Mouse (Mus musculus): ENCODE measurements around the gene Dzip1. TPM values are rescaled to one million over a fixed set of nuclear protein-coding genes. Genes with fewer than 3 reads are reported as not detected.

The Dzip1 gene
- total RNA-seq, 2 experiments from 2014 or later, result 2.1 to 3.3 TPM

DNA sequence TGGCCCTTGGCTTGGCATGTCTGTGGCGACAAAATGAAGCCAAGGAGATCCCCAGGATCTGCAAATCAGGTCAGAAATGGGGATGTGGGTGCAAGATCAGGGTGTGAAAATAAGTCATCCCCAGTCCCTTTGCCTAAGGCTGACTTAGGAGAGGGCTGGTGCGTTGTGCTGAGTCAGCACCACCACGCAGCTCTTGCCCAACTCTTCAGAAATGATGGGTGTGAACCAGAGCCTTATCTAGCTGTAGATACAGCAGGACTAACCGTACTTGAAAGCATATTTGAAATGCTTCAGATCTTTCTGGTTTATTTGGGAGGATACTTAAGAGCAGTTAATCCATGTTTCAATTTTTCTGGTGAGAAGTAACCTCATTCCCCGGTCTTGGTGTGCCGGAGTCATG lies 55.5 kb downstream of the Dzip1 start:
- DNase-seq, result peak in 1 of 2 experiments; percentile 18

GRCm38 (mm10) chr14:118868102-118868724 lies 57.0 kb downstream of the Dzip1 start:
- no peak for DNase-seq

GRCm38 (mm10) chr14:118867366-118867765 lies 57.9 kb downstream of the Dzip1 start:
- no peak for DNase-seq

DNA sequence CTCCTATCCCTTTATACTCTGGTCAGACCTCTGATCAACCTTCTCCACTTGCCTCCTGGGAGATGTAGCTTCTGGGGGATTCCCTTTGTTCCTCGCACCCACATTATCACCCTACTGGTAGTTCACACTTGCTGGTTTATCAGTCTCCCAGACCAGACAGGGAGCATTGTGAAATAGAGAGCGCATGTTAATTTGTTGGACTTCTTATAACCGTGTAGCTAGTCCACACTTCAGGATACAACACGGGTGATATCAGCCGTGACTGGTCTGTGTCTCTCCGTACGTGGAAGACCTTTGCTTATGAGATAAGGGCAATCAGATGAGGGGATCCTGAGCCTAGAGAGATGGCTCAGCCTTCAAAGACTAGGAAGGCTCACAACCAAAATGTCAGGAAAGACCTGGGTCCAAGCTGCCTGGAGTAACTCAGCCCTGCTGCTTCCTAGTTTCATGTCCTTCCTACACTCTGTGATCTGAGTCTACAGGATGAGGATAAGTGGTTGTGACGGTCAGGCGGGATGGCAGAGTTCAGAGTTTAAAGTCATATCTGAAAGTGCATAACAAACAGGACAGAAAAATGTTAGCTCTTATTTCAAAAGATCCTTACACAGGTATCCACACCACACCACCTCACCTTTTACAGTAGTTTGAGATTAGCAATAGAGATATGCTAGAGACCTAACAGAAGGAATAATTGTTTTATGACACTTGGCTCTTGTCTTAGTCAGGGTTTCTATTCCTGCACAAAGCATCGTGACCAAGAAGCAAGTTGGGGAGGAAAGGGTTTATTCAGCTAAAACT lies 59.0 kb downstream of the Dzip1 start:
- no peak for DNase-seq

GRCm38 (mm10) chr14:118864905-118865304 lies 60.4 kb downstream of the Dzip1 start:
- no peak for DNase-seq

- DNase-seq, result no peak
Observed at GRCm38 (mm10) chr14:118862253-118862652, 63.0 kb downstream of the Dzip1 start.

DNA sequence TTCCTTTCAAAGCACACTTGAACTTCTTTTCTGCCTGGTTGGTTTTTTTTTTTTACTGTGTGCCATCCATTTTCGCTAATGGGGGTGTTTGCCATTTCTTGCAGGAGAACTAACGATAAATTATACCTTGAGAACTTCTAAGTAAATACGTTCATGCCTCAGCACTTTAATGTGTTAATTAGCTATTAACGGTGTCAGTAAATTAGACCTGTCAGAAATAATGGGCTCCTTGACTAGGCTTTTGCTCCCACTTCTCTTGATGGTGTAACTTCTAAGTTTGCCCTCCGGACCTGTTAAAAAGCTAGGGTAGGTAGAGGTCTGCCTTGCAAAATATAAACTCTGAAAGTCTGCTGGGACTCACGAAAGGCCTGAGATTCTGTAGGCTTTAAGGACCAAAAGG lies 66.9 kb downstream of the Dzip1 start:
- DNase-seq, result no peak

GRCm38 (mm10) chr14:118856563-118856962 lies 68.7 kb downstream of the Dzip1 start:
- DNase-seq, result no peak

DNA sequence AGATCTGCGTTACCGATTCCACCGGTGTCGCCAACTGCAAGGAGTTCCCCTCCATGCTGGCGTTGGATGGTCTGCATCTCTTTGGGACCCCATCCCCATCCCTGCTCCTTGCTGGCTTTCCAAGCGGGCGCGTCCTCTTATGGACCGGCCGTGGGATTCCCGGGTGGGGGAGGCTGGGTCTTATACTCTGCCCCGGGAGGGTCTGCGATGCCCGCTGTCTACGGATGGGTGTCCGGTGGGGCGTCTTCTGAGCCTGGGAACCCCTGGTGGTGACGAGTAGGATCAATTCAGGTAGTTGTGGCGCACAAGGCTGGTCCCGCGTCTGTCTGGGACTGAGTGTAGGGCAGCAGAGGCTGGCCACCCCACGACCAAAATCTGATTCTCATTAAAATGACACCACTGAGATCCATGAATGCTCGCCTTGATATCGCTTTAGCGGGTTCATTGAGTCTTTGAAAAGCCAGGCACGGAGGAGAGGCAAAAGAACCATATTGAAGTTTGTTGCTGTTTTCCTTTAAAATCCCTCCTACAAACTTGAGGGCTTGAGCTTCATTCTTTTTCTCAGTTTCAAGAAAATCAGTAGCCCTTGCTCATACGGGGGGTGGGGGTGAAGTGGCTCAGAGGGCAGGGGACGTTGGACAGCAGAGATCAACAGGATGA lies 70.0 kb downstream of the Dzip1 start:
- no peak for DNase-seq

- peak; percentile 38 to 43 for DNase-seq
Observed at GRCm38 (mm10) chr14:118854371-118855114, 70.7 kb downstream of the Dzip1 start.

GRCm38 (mm10) chr14:118851496-118852107 lies 73.7 kb downstream of the Dzip1 start:
- no peak for DNase-seq

GRCm38 (mm10) chr14:118850696-118851035 lies 74.6 kb downstream of the Dzip1 start:
- no peak for DNase-seq

DNA sequence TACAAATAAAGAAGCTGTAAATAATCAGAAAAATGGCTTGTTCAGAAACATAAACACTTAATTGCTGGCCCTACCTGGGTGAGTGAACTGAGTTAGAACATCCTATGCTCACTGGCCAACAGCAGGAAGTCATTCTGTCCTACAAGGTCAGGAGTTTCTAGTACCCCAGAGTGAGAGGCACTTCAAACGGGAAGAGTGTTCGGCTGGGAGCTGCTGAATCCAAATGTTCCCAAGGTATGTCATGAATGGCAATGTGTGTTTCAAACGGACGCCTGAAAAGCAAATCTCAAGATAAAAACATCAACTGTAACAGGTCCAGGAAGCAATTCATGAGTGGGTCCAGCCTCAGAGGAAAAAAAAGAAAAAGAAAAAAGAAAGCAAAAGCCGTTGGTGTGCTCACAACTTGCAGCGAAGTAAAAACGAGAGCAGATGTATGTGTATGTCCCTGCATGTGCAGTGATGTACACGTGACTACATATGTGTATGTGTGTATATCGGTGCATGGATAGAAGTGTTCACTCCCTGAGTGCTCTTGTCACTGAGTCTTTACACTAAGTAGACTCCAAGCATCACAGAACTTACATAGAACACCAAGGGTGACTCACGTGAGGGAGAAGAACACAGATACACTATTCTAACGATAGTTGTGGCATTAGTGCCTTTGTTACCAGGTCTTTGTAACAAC lies 75.1 kb downstream of the Dzip1 start:
- DNase-seq, result no peak

- no peak for DNase-seq
Observed at GRCm38 (mm10) chr14:118848171-118848570, 77.1 kb downstream of the Dzip1 start.

GRCm38 (mm10) chr14:118846834-118847233 lies 78.4 kb downstream of the Dzip1 start:
- DNase-seq, result no peak

DNA sequence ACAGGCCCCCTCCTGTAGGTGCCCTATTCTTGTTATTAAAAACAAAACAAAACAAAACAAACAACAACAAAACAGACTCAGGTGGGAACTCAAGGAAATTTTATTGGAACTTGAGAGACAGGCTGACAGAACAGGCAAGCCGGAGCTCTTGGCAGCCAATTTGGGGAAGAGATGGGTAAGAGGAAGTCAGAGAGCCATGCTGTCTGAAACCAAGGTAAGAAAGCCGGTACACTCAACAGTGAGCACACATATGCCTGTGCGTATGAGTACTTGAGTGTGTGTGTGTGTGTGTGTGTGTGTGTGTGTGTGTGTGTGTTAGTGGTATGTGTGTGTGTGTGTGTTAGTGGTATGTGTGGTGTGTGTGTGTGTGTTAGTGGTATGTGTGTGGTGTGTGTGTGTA lies 82.9 kb downstream of the Dzip1 start:
- no peak for DNase-seq

DNA sequence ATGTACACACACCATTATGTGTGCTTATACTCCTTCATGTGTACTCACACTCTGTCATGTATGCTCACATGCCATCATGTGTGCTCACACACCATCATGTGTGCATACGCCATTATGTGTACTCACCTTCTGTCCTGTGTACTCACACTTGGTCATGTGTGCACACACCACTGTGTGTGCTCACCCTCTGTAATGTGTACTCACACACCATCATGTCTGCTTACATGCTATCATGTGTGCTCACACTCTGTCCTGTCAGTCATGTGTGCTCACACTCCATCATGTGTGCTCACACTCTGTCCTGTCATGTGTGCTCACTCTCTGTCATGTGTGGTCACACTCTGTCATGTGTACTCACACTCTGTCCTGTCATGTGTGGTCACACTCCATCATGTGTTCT lies 85.2 kb downstream of the Dzip1 start:
- no peak for DNase-seq

- DNase-seq, result peak; percentile 46
Observed at GRCm38 (mm10) chr14:118839416-118839815, 85.8 kb downstream of the Dzip1 start.

DNA sequence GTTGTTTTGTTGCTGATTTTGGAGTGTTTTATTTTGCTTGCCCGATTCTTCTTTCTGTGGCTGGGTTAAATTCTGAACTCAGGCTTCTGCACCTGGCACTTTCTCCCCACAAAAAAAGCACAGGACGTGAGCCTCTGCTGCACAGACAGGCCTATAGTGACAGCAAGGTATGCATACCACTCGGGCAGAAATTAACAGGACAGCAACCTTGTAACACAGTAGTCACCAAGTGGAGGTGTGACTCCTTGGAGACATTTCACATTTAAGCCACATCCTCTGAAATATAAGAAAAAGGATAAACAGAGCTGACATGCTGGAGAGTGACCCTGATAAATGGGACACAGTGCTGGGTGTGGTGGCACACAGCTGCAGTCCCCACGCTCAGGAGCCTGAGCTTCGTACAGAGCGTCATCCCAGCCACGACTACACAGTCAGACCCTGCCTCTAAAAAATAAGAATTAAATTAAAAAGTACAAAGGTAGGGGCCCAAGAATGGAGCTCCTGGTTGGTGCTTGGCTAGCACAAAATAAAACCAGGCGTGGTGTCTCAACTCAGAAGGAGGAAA lies 86.6 kb downstream of the Dzip1 start:
- DNase-seq, result no peak

GRCm38 (mm10) chr14:118836754-118837153 lies 88.5 kb downstream of the Dzip1 start:
- no peak for DNase-seq

GRCm38 (mm10) chr14:118836145-118836544 lies 89.1 kb downstream of the Dzip1 start:
- DNase-seq, result no peak

Data from heart, adult 18-20 months (tissue).